Mouse (Mus musculus): ENCODE results near the gene A430005L14Rik. TPM values are rescaled to one million over a fixed set of nuclear protein-coding genes. Genes with fewer than 3 reads are reported as not detected.
A peak's percentile ranks its signal among the peaks of the same experiment; 100 is the strongest.

The A430005L14Rik gene
- polyA plus RNA-seq, 1 experiment from 2014 or later: 19.3 TPM

DNA sequence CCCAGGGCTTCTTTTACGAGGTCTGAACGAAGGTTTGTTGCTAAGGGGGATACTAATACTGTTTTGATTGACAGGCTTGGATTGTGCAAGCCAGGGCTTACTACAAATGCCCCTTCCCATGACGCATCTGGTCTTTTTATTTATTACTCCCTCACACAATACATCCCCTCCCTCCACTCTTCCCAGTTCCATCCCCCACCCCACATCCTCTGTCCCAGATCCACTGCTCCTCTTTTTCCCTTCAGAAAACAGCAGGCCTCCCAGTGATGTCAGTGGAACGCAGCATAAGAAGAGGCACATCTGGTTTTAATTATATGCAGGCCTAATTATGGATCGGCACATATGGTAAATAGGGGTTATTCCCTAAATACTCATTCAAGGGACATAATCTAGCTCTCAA, 5.3 kb upstream of the A430005L14Rik start:
- H3K79me2 ChIP-seq (ENCODE audit: inconsistent target): no peaks in the 10 kb centered on the region
- WGBS (ENCODE audit: missing documents): 63% methylated on average over 5 of the region's 5 CpGs
- no peaks in the 10 kb centered on the region for H3K36me3 ChIP-seq (ENCODE audit: inconsistent target)
- no peak overlapping the region for H3K4me3 ChIP-seq (ENCODE audit: inconsistent target)
- no peak overlapping the region for H3K27ac ChIP-seq

DNA sequence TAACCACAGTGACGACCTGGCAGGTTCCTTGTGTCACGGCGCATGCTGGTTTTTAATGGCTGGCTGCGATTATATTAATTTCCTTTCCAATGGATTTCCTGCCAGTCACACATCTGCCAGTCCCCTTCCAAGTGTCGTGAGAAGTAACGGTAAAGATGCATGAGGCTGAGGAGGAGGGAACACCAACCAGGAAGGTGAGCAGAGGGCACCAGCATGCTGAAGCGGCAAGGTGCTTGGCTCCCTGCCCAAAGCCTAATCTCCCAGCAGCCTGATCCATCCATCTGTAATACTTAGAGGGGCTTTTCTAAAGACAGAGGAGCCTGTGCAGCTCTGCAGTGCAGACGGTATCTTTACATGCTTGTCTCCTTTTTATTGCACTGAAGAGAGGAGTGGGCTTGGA, 1.4 kb upstream of the A430005L14Rik start:
- Histone ChIP-seq H3K27ac (no peak overlapping the region), H3K79me2 (ENCODE audit: inconsistent target) (peaks cover 18% of the 10 kb centered on the region), H3K36me3 (ENCODE audit: inconsistent target) (peaks cover 2% of the 10 kb centered on the region; the same call in 1 of the 2 replicates), H3K4me3 (ENCODE audit: inconsistent target) (no peak overlapping the region)
- 97% methylated on average over 8 of the region's 8 CpGs for WGBS (ENCODE audit: missing documents)

DNA sequence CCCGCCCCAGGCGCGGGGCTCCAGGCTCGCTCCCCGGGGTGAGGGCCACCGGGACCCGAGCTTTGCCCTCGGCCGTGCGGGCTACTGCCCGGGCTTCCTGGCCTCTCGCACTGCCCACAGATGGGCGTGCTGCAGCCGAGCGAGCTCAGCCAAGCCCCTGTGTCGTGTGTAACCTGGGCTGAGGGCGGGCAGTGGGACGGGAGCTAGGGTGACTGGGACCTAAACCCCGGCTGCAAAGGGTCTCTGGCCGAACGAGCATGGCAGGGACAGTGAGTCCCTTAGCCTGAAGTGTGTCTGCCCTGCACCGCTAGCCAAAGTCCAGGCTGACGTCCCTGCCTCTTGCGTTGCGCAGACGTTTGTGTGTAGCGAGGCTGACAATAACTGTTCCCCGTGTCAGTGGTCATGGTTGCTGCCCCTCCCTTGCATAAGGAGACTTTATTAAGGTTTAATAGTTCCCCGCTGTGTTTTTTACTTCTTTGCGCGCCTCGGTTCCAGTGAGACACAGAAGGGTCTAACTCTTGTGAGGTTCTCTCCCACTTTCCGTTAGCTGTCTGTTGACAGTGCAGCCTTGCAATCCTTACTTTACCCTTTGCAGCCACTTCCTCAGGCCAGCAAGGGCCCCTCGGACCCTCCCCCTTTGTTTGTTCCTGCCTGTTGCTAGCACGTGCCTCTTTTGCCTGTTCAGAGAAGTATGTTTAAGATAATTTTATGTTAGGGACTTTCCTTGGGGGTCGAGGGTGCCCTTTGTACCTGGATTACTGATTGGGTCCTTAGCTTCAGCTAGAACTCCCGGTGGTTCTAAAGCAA, 610 bp downstream of the A430005L14Rik start:
- Histone ChIP-seq H3K36me3 (ENCODE audit: inconsistent target) (peaks cover 16% of the 10 kb centered on the region), H3K79me2 (ENCODE audit: inconsistent target) (peaks cover 18% of the 10 kb centered on the region), H3K4me3 (ENCODE audit: inconsistent target) (peak overlapping the region; percentile 81), H3K27ac (peak overlapping the region; percentile 52)
- WGBS (ENCODE audit: missing documents): 1% methylated on average over 32 of the region's 37 CpGs

DNA sequence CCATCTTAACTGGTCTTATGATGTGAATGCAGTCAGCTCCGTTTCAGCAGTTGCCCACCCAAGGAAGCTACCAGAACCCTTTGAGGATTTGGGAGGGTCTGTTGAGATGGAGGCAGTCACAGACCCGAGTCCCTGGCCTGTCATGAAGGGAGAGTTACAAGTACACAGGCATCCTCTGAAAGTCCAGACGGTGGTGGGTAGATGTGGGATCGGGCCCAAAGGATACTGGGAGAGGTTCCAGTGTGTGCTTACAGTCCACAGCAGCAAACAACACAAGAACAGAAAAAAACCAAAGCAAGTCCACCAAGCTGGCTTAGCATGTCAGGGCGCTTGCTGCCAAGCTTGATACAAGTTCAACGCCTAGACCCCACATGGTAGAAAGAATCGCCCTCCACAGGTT, 5.6 kb downstream of the A430005L14Rik start:
- H3K27ac ChIP-seq: no peak overlapping the region
- H3K36me3 ChIP-seq (ENCODE audit: inconsistent target): peaks cover 53% of the 10 kb centered on the region
- H3K79me2 ChIP-seq (ENCODE audit: inconsistent target): peaks cover 17% of the 10 kb centered on the region
- no peak overlapping the region for H3K4me3 ChIP-seq (ENCODE audit: inconsistent target)
- 87% methylated on average over 7 of the region's 7 CpGs for WGBS (ENCODE audit: missing documents)

DNA sequence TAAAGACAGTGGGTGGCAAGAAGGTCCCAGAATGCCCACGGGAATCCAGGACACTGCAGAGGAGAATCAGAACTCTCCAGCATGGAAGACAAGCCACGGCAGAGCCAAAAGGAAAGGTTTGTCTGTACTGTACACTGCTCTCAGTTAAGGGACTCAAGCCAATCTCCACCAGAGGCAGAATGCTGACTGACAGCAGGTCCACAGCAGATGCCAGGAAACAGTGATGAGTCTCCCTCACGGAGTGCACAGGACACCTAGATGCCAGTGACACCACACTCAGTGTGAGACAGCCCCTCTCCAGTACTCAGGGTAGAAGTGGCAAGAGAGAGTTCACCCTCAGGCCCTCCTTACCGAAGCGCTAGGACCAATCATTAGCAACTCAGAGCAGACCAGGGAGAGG, 9.6 kb downstream of the A430005L14Rik start:
- H3K27ac ChIP-seq: no peak overlapping the region
- WGBS (ENCODE audit: missing documents): 93% methylated on average over 5 of the region's 5 CpGs
- no peak overlapping the region for H3K4me3 ChIP-seq (ENCODE audit: inconsistent target)
- no peaks in the 10 kb centered on the region for H3K79me2 ChIP-seq (ENCODE audit: inconsistent target)
- peaks cover 62% of the 10 kb centered on the region for H3K36me3 ChIP-seq (ENCODE audit: inconsistent target)

DNA sequence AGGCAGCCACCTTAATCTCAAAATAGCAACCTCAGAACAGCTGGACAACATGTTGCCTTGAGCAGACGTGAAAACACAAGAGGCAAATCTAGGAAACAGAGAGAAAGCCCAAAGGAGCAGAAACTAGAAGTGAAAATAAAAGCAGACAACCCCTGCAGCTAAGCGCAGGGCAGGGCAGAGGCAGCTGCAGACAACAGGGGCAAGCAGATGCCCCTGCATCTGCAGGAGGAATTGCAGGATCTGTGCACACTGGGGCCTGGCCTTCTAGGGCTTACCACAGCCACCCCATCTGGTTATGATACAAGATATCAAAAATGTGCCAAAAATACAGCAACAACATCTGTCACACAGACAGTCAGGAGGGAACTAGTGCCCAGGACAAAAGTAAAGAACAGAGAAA, 10.5 kb downstream of the A430005L14Rik start:
- Histone ChIP-seq H3K4me3 (ENCODE audit: inconsistent target) (no peak overlapping the region), H3K36me3 (ENCODE audit: inconsistent target) (peaks cover 57% of the 10 kb centered on the region), H3K79me2 (ENCODE audit: inconsistent target) (no peaks in the 10 kb centered on the region), H3K27ac (no peak overlapping the region)
- 88% methylated on average over 2 of the region's 2 CpGs for WGBS (ENCODE audit: missing documents)

DNA sequence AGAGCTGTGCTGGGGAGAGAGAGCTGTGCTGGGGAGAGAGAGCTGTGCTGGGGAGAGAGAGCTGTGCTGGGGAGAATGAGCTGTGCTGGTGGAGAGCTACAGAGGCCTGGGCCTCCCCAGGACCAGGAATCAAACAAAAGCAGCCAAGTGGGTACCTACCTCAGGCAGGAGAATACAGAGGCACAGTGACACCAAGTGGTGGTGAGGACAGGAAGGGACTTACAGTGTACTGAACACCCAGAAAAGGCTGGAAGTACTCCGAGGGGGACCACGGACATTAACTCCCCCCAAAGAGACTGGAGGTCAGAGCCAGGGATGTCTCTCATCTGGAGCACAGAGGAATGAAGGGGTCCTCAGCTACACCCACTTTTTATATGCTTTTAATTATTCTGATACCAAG, 11.0 kb downstream of the A430005L14Rik start:
- H3K4me3 ChIP-seq (ENCODE audit: inconsistent target): no peak overlapping the region
- peaks cover 57% of the 10 kb centered on the region for H3K36me3 ChIP-seq (ENCODE audit: inconsistent target)
- WGBS (ENCODE audit: missing documents): 89% methylated on average over 2 of the region's 2 CpGs
- no peak overlapping the region for H3K27ac ChIP-seq
- H3K79me2 ChIP-seq (ENCODE audit: inconsistent target): no peaks in the 10 kb centered on the region

DNA sequence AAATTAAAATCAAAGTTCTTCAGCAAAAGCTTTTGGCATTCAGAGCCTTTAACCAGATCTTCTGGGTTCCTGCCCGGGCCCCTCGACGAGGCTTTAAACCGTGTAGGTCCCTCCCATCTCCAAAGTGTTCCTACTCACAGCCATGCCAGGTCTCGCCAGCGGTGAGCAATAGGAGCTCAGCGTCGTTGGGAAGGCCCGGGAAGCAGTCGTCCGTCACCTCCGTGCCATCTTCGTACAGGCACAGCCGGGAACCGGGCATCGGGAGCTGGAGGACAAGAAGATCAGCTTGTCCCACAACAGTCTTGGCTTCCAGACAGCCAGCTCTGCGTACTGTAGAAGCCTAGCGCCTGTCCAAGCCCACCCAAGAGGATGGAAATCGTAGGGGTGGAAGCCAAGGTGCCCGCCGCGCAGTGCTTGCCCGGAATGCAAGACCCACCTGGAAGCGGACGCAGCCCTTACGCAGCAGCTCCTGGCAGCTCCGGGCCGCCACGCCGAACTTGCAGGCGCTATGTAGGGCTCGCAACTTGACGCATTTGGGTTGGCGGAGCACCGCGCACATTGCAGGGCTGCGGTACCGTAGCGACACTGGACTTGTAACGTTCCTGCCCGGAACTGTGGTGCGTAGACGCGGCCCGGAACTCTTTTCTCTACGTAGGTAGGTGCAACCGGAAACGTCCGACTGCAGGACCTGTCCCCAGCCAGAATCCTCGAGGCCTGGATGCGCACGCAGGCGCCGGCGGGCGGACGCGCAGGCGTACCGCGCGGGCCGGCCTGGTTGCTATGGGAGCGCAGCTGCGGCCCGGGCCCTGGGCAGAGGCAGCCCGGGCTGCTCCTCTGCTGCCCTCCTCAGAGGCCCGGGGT, 17.6 kb downstream of the A430005L14Rik start, which contains the start of the genes Dffb and Cep104:
TSS of gene Dffb (minus strand) at position 696 of the 861 bp plus-strand sequence.
TSS of gene Cep104 (plus strand) at position 764 of the 861 bp plus-strand sequence.
- Histone ChIP-seq H3K27ac (peak within 1 kb of the TSS; percentile 5; the same call in 1 of the 2 replicates), H3K36me3 (ENCODE audit: inconsistent target) (peaks cover 18% of the 10 kb centered on the region; the same call in 1 of the 2 replicates), H3K4me3 (ENCODE audit: inconsistent target) (peak within 1 kb of the TSS; percentile 94), H3K79me2 (ENCODE audit: inconsistent target) (peaks cover 38% of the 10 kb centered on the region)
- under 1% methylated on average over 66 of the region's 68 CpGs for whole genome bisulfite sequencing (ENCODE audit: missing documents)

DNA sequence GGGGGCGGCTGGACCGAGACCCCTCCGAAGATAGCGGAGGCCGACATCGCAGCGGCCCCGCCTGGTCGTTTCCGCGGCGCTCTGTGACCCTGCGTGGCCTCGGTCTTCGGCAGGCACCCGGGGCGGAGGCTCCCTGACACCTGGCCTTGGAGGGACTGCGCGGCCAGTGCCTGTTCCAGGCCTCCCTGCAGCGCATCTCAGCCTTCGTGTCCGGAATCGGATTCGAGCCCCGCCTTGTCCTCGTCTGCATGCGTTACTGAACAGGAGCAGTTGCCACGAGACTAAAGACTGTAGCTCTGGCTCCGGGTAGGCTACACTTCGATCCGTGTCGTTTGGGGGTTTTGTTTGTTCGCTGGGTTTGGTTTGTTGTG, 18.2 kb downstream of the A430005L14Rik start:
- Histone ChIP-seq H3K27ac (no peak overlapping the region), H3K4me3 (ENCODE audit: inconsistent target) (peak overlapping the region; percentile 64), H3K36me3 (ENCODE audit: inconsistent target) (peaks cover 18% of the 10 kb centered on the region; the same call in 1 of the 2 replicates), H3K79me2 (ENCODE audit: inconsistent target) (peaks cover 38% of the 10 kb centered on the region)
- WGBS (ENCODE audit: missing documents): under 1% methylated on average over 33 of the region's 33 CpGs

DNA sequence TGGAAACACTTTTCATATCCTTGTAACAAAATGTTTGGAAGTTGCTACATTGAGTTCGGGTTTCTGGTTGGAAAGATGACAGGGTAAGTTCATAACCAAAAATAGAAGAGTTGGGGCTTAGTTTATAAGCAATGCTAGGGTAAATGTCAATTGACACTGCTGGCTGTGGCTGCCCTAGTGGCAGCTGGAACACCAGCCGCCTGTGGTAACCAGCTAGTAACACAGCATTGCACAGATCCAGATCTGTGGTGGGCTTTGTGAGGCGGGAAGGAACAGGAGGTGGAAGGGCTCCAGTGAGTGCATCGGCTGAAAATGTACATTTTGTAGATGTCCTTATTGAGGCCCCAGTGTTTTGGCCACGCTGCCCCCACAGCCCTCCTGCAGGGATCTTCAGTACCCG, 18.7 kb downstream of the A430005L14Rik start:
- Histone ChIP-seq H3K36me3 (ENCODE audit: inconsistent target) (peaks cover 19% of the 10 kb centered on the region; the same call in 1 of the 2 replicates), H3K27ac (no peak overlapping the region), H3K79me2 (ENCODE audit: inconsistent target) (peaks cover 38% of the 10 kb centered on the region), H3K4me3 (ENCODE audit: inconsistent target) (peak overlapping the region; percentile 64)
- WGBS (ENCODE audit: missing documents): 30% methylated on average over 4 of the region's 6 CpGs

DNA sequence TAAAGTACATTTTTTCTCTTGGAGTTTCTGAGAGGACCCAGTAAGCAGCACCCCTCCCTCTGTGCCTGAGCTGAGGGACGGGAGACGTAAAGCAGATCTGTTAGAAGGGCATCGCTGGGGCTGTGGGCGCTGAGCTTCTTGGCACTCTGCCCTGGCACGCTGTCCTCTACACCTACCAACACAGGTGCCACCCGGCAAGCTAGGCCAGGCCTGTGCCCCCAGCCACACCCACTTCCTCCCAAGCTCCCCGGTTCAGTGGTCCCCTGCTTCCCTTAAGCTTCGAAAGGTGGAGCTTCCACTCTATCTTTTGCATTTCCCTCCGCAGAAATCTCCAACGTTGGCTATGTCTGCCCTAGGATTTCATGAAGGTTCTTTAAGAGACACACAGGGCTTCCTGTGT, 22.2 kb downstream of the A430005L14Rik start:
- Histone ChIP-seq H3K4me3 (ENCODE audit: inconsistent target) (no peak overlapping the region), H3K27ac (no peak overlapping the region), H3K36me3 (ENCODE audit: inconsistent target) (peaks cover 38% of the 10 kb centered on the region; the same call in 1 of the 2 replicates), H3K79me2 (ENCODE audit: inconsistent target) (peaks cover 36% of the 10 kb centered on the region)
- WGBS (ENCODE audit: missing documents): 50% methylated on average over 10 of the region's 10 CpGs

DNA sequence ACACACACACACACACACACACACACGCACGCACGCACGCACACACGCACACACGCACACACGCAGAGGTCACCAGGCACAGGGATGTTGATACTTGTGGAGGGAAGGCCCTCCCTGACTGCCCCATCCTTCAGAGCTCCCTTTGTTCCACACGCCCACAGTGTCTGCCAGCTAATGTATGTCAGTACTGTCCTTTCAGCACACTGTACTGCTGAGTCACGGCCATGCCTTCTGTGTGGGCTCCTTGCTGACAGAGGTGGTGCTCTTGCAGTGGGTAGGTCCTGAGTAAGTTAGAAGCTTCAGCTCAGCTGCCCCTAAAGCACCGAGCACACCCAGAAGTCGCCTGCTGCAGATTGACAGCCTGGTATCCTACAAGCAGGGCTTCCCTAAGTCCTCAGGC, 23.4 kb downstream of the A430005L14Rik start:
- H3K79me2 ChIP-seq (ENCODE audit: inconsistent target): peaks cover 30% of the 10 kb centered on the region
- peaks cover 51% of the 10 kb centered on the region for H3K36me3 ChIP-seq (ENCODE audit: inconsistent target)
- no peak overlapping the region for H3K27ac ChIP-seq
- H3K4me3 ChIP-seq (ENCODE audit: inconsistent target): no peak overlapping the region
- WGBS (ENCODE audit: missing documents): 90% methylated on average over 11 of the region's 11 CpGs

DNA sequence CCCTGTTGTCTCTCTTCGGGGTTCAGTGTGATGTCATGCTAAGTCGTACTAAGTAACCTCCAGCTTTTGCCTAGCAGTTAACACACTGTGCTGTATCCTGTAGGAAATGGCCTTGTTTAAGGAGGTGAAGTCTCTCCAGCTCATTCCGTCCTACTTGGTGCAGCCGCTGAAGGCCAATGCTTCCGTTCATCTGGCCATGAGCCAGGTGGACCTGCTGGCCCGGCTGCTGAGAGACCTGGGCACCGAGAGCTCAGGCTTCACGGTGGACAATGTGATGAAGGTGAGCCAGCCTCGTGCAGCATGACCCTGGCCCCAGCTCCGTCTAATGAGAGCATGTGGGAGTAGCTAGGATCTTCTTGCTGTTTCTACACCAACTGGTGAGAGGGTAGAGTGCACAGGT, 35.7 kb downstream of the A430005L14Rik start:
- Histone ChIP-seq H3K4me3 (ENCODE audit: inconsistent target) (no peak overlapping the region), H3K79me2 (ENCODE audit: inconsistent target) (no peaks in the 10 kb centered on the region), H3K27ac (no peak overlapping the region), H3K36me3 (ENCODE audit: inconsistent target) (peaks cover 76% of the 10 kb centered on the region)
- WGBS (ENCODE audit: missing documents): 91% methylated on average over 10 of the region's 10 CpGs

DNA sequence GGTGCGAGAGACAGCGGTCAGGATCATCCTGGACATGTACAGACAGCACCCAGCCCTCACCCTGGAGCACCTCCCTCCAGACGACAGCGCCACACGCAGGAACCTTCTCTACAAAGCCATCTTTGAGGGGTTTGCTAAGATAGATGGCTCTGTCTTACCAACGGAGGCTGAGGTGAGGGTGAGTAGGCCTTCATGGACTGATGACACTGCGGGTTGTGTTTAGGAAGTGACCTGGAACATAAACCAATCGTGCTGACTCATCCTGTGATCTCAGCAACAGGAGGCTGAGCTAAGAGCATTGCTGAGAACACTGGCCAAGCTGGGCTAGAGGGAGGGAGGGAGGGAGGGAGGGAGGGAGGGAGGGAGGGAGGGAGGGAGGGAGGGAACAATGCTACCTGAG, 36.5 kb downstream of the A430005L14Rik start:
- Histone ChIP-seq H3K4me3 (ENCODE audit: inconsistent target) (no peak overlapping the region), H3K36me3 (ENCODE audit: inconsistent target) (peaks cover 68% of the 10 kb centered on the region), H3K79me2 (ENCODE audit: inconsistent target) (no peaks in the 10 kb centered on the region), H3K27ac (no peak overlapping the region)
- WGBS (ENCODE audit: missing documents): 99% methylated on average over 7 of the region's 8 CpGs

DNA sequence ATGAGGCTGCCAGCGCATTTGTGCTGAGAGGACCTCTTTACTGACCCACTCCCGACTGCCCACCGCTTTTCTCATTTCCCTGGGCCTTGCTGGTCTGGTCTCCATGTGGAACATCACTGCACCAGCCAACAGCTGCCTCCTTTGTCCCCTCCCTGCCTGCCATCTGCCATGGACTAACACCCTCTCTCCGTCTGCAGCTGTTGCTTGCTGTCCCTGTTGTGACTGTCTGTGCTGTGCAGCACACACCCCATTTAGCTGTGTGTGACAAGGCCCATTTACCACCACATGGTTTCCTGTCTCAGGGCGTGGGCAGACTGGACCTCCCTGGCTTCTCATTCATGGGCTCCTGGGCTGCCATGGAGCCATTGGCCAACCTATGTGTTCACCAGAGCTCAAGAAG, 48.5 kb downstream of the A430005L14Rik start:
- Histone ChIP-seq H3K36me3 (ENCODE audit: inconsistent target) (peaks cover 37% of the 10 kb centered on the region; the same call in 1 of the 2 replicates), H3K27ac (no peak overlapping the region), H3K79me2 (ENCODE audit: inconsistent target) (no peaks in the 10 kb centered on the region), H3K4me3 (ENCODE audit: inconsistent target) (no peak overlapping the region)
- 92% methylated on average over 5 of the region's 5 CpGs for WGBS (ENCODE audit: missing documents)

All from macrophage (primary cell).